Mouse (Mus musculus): ENCODE measurements around the gene Cdk18.

Gene Cdk18

GRCm38 (mm10) chr1:132150817-132151601 is 11.5 kb upstream of the Cdk18 start:
- ATAC-seq (ENCODE audit: insufficient number of reproducible peaks, low FRiP score, low TSS enrichment) = no peak

- no peak for ATAC-seq (ENCODE audit: insufficient number of reproducible peaks, low FRiP score, low TSS enrichment)
Observed at GRCm38 (mm10) chr1:132150171-132150570, 10.7 kb upstream of the Cdk18 start.

- ATAC-seq (ENCODE audit: insufficient number of reproducible peaks, low FRiP score, low TSS enrichment) = no peak
Observed at GRCm38 (mm10) chr1:132149410-132149809, 9.9 kb upstream of the Cdk18 start.

- ATAC-seq (ENCODE audit: insufficient number of reproducible peaks, low FRiP score, low TSS enrichment) = no peak
Observed at GRCm38 (mm10) chr1:132145973-132146685, 6.6 kb upstream of the Cdk18 start.

GRCm38 (mm10) chr1:132144837-132145236 is 5.4 kb upstream of the Cdk18 start:
- no peak for ATAC-seq (ENCODE audit: insufficient number of reproducible peaks, low FRiP score, low TSS enrichment)

DNA sequence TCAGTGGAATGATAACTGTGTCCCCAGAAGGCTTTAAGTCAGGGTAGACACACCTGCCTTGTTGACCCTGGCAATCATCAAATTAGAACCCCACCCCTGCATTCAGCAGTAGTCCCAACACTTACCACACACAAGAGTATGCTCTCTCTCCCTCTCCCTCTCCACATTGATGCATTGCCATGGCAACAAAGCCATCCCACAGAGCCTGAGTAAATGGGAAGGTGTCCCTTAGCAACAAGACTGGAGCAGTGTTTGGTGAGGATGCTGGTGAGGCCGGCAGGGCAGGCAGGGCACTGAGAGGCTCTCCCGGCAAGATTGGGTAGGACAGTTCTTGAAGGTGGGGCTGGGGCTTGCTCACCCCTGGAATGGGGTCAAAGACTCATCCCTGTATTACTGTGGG is 4.7 kb upstream of the Cdk18 start:
- no peak for ATAC-seq (ENCODE audit: insufficient number of reproducible peaks, low FRiP score, low TSS enrichment)

DNA sequence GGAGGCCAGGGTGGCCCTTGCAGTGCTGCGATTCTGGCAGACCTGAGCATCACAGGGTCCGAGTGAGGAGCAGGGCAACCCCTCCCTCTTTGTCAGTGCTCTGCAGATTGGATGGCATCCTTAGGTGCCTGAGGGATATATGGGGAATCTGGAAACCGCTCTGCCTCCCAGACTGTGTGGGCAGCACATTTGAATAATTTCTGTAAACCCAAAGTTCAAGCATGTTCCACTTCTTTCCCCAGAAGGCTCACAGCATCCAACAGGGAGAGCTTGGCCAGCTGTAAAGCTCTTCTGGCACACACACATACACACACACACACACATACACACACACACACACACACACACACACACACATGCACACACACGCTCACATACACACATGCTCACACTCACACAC is 4.2 kb upstream of the Cdk18 start:
- ATAC-seq (ENCODE audit: insufficient number of reproducible peaks, low FRiP score, low TSS enrichment) = no peak

- no peak for ATAC-seq (ENCODE audit: insufficient number of reproducible peaks, low FRiP score, low TSS enrichment)
Observed at GRCm38 (mm10) chr1:132143079-132143478, 3.6 kb upstream of the Cdk18 start.

- no peak for ATAC-seq (ENCODE audit: insufficient number of reproducible peaks, low FRiP score, low TSS enrichment)
Observed at GRCm38 (mm10) chr1:132141753-132142152, 2.3 kb upstream of the Cdk18 start.

DNA sequence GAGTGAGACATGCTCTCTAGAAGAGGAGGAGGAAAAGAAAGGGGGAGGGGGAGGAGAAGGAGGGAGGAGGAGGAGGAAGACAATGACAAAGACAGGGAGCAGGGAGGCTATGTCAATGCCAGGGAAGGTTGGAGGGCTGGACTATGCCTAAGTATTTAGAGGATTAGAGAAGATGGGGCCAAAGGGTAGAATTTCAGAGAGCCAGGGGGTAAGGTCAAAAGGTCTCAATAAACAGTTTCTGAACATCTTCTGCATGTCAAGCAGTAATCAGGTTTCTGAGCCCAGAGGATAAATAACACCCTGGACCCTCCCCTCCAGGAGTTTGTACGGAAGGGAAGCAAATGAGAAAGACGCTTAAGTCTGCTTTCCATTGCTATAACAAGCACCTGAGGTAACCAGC is 1.7 kb upstream of the Cdk18 start:
- ATAC-seq (ENCODE audit: insufficient number of reproducible peaks, low FRiP score, low TSS enrichment) = no peak

DNA sequence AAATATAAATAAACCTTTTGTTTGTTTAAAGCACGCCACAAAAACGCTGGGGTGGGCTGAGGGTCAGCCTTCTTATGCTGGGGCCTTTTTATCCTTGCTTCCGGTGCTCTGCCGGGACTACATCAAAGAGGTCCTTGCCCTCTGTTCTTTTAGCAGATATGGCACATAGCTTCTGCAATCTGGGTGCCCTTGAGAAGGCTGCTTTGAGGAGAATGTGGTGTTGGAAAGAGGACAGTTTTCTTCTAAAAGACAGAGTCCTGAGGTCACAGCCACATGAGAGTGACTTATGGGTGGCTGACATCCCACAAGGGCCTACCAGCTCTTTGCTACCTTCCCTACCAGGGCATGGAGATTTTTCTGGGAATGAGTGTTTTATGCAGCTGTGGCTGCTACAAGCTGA is 1.1 kb upstream of the Cdk18 start:
- no peak for ATAC-seq (ENCODE audit: insufficient number of reproducible peaks, low FRiP score, low TSS enrichment)

DNA sequence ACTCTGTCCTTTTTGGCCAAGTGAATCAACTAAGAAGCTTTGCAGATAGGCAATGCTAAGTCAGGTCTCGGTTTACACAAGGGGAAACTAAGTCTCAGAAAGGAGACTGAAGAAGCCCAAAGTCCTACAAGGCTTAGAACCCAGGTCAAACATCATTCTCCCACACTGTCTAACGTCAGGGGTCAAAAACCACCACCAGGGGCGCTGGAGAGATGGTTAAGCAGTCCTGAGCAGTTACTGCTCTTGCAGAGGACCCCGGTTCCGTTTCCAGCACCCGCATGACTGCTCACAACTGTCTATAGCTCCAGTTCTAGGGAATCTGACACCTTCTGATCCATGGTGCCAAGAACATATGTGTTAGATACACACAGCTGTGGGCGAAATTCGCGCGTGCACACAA is 687 bp upstream of the Cdk18 start:
- no peak for ATAC-seq (ENCODE audit: insufficient number of reproducible peaks, low FRiP score, low TSS enrichment)

DNA sequence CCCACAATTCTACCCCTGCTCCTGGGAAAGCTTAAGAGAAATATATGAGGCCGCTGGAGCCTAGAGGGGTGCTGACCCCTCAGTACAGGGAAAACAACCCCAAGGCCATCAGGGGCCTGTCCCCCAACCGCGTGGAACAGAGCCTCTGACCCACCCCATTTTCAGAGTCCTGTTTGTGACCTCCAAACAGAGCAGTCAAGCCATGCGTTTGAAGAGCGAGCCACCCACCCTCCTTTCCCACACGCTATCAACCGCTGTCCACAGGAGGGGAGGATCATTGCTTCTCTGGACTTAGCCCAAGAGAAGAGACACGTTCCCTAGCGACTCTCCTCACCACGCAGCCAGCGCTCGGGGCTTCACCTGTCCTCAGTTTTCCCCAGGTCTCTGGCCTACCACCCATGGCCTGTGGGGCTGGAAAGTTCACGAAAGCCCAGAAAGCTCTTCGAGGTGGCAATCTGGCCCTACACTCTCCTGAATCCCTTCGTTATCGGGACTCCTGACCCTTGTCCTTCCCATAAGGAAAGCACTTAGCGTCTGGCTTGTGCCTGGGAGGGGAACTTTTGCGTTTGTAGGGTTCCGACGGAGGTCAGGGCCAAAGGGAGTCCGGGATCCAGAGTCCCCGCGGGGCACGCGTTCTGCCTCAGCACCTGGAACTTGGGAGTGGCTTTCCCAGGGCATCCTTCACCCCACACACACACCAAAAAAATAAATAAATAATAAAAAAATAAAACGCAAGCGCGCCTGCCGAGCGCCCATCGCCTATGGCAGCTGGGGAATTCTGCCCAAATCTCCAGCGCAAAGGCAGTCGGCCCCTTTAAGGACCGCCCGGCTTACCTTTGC is 688 bp downstream of the Cdk18 start:
- no peak for ATAC-seq (ENCODE audit: insufficient number of reproducible peaks, low FRiP score, low TSS enrichment)

DNA sequence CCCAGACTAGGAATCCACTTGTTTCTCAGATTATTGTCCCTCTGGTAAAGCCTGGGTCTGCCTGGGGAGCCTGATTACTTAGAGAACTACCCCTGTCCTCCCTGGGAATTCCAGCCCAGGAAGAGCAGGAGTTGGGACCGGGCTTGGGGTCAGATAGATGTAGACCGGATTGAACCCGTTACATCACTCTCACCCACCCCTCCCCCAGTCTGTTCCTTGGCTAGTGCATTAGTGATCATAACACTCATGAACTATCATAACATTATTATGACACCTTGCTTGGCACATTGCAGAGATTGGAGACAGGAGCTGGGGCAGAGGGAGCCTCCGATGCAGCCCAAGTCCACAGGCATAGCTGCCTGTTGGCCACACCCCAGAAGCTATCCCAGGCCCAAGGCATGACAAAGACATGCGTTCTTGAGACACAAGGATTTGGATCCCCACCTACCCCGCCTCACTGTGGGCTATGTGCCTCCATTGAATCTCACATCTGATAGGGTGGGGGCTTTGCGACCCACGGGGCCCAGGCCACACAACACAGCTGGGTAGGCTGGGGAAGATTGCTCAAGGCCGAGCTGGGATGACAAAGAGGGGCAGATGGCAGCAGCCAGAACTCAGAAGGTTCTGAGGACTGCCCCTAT is 1.4 kb downstream of the Cdk18 start:
- ATAC-seq (ENCODE audit: insufficient number of reproducible peaks, low FRiP score, low TSS enrichment) = no peak

DNA sequence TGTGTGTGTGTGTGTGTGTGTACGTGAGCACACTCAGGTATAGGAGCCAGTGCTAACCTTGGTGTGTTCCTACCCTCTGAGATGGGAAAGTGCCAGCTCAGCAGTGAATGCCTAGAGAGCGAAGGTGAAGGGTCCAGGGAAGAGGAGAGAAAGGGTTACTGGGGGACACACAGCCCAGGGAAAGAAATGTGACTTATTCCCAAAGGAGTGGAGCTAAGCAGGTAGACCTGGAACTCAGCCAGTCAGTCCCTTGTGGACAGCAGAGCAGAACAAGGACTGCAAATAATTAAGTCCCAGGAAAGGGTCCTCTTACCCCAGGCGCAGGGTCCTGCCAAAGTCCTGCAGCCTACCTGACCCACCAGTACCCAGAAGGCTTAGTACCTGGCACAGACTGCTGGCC is 2.6 kb downstream of the Cdk18 start:
- no peak for ATAC-seq (ENCODE audit: insufficient number of reproducible peaks, low FRiP score, low TSS enrichment)

DNA sequence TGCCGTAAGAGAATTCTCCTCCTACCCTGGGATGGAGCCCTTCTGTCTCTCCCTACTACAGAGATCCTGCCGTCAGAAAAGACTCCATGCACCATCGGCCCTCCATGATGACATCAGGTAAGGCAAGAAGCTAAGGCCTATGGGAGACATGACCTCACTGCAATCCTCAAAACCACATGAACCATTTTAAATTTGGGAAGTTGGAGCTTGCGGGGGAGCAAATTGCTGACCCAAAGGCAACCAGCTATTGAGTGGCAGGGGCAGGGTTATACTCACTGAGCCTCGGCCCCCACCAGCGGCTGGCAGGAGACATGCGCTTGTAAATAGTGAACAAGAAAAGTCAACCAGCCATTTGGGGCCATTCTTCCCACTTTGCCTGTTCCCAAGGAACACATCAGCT is 3.9 kb downstream of the Cdk18 start:
- ATAC-seq (ENCODE audit: insufficient number of reproducible peaks, low FRiP score, low TSS enrichment) = no peak

- no peak for ATAC-seq (ENCODE audit: insufficient number of reproducible peaks, low FRiP score, low TSS enrichment)
Observed at GRCm38 (mm10) chr1:132128311-132128710, 11.2 kb downstream of the Cdk18 start.

GRCm38 (mm10) chr1:132125803-132126405 is 13.6 kb downstream of the Cdk18 start:
- no peak for ATAC-seq (ENCODE audit: insufficient number of reproducible peaks, low FRiP score, low TSS enrichment)

GRCm38 (mm10) chr1:132125249-132125648 is 14.2 kb downstream of the Cdk18 start:
- ATAC-seq (ENCODE audit: insufficient number of reproducible peaks, low FRiP score, low TSS enrichment) = no peak

DNA sequence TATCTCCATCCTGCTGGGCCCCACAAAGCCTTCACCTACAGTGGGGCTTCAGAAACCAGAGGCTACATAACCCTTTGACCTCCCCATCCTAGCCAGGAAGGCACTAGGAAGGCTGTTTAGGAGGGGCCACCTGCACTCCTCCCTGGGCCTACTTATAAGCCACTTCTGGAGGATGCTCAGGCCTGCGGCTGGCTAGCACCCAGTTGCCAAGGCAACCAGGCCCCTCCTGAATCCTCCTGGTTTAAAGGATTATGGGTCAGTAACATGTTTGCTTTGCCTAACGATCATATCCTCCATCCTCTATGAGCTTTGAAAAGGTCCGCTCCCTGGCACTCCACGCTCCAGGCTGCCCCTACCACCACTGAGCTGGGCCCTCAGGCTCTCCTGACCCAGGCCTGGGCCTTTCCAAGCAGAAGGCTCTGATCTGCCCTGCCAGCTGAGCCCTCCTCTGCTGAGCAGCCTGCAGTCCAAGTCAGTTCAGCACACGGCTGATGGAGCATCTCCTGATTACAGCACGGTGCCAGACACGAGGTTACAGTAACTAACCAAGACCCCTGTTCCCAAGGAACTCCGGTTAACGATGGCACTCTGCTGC is 16.0 kb downstream of the Cdk18 start:
- ATAC-seq (ENCODE audit: insufficient number of reproducible peaks, low FRiP score, low TSS enrichment) = no peak
